Mouse (Mus musculus): ENCODE measurements around the gene Padi6.

Padi6 gene

GRCm38 (mm10) chr4:140708297-140708927 lies 34.0 kb downstream of the Padi6 start:
- no peak for DNase-seq (ENCODE audit: low spot score in 2 of 2)

- no peak for DNase-seq (ENCODE audit: low spot score in 2 of 2)
These were observed 34.8 kb downstream of the Padi6 start for GRCm38 (mm10) chr4:140707615-140708014.

- no peak for DNase-seq (ENCODE audit: low spot score in 2 of 2)
These were observed 38.3 kb downstream of the Padi6 start for GRCm38 (mm10) chr4:140704166-140704565.

GRCm38 (mm10) chr4:140703636-140704035 lies 38.8 kb downstream of the Padi6 start:
- DNase-seq (ENCODE audit: low spot score in 2 of 2) = no peak

- peak; percentile 86 to 87 for DNase-seq (ENCODE audit: low spot score in 2 of 2)
These were observed 39.7 kb downstream of the Padi6 start for GRCm38 (mm10) chr4:140702611-140703327.

GRCm38 (mm10) chr4:140701716-140702561 lies 40.5 kb downstream of the Padi6 start:
- DNase-seq (ENCODE audit: low spot score in 2 of 2) = peak; percentile 67 to 69

GRCm38 (mm10) chr4:140701049-140701715 lies 41.3 kb downstream of the Padi6 start:
- DNase-seq (ENCODE audit: low spot score in 2 of 2) = peak; percentile 80 to 81

- DNase-seq (ENCODE audit: low spot score in 2 of 2) = peak in 1 of 2 experiments; percentile 43
These were observed 42.0 kb downstream of the Padi6 start, which contains the start of gene Rcc2 for GRCm38 (mm10) chr4:140700269-140701018. Gene Rcc2, plus strand, starts transcription at chr4:140700541.

- peak; percentile 84 to 87 for DNase-seq (ENCODE audit: low spot score in 2 of 2)
These were observed 42.9 kb downstream of the Padi6 start for GRCm38 (mm10) chr4:140699441-140700127.

- DNase-seq (ENCODE audit: low spot score in 2 of 2) = no peak
These were observed 46.5 kb downstream of the Padi6 start for GRCm38 (mm10) chr4:140695675-140696585.

- no peak for DNase-seq (ENCODE audit: low spot score in 2 of 2)
These were observed 47.3 kb downstream of the Padi6 start for GRCm38 (mm10) chr4:140695146-140695545.

- DNase-seq (ENCODE audit: low spot score in 2 of 2) = no peak
These were observed 47.8 kb downstream of the Padi6 start for GRCm38 (mm10) chr4:140694551-140695060.

- DNase-seq (ENCODE audit: low spot score in 2 of 2) = no peak
These were observed 48.9 kb downstream of the Padi6 start for GRCm38 (mm10) chr4:140693513-140693912.

- DNase-seq (ENCODE audit: low spot score in 2 of 2) = no peak
These were observed 51.0 kb downstream of the Padi6 start for GRCm38 (mm10) chr4:140691481-140691880.

- peak; percentile 40 to 53 for DNase-seq (ENCODE audit: low spot score in 2 of 2)
These were observed 52.4 kb downstream of the Padi6 start for GRCm38 (mm10) chr4:140689873-140690655.

- DNase-seq (ENCODE audit: low spot score in 2 of 2) = no peak
These were observed 53.5 kb downstream of the Padi6 start for GRCm38 (mm10) chr4:140688826-140689425.

- no peak for DNase-seq (ENCODE audit: low spot score in 2 of 2)
These were observed 54.2 kb downstream of the Padi6 start for GRCm38 (mm10) chr4:140688044-140688825.

All from spleen, postnatal 36 days (tissue).